Mouse (Mus musculus) adrenal gland, adult 18-20 months (tissue): ENCODE measurements around the gene Egflam. TPM values are rescaled to one million over a fixed set of nuclear protein-coding genes. Genes with fewer than 3 reads are reported as not detected.
A peak's percentile ranks its signal among the peaks of the same experiment; 100 is the strongest.

ENCODE experiments used
- DNase-seq, 2 experiments: peaks; one replicate each; pipeline ENCODE4 v3.0.0; 2021 to 2022; ENCODE audit warnings: low spot score in 2 of 2
- long read RNA-seq, 2 experiments: library from polyadenylated mRNA; stranded (forward); transcript quantifications; one replicate each; pipeline ENCODE4 v2.0.0; 2021
- total RNA-seq, 2 experiments: library from RNA; stranded (reverse); gene quantifications; 1 replicate in 1 of 2; 2 replicates in 1 of 2; pipeline ENCODE4 v1.2.3; 2021

Gene Egflam
- 1 to 10 TPM; 4.0 to 8.5 TPM for total RNA-seq
- long read RNA-seq, experiment 1, full-length matches to known transcripts, result 5 of 5 reads
- long read RNA-seq, experiment 1, partial matches to known transcripts, result 0 of 5 reads
- long read RNA-seq, experiment 1, other reads (novel, unspliced or antisense), result 0 of 5 reads
- long read RNA-seq, experiment 2, full-length matches to known transcripts, result 15 of 23 reads
- long read RNA-seq, experiment 2, partial matches to known transcripts, result 8 of 23 reads
- long read RNA-seq, experiment 2, other reads (novel, unspliced or antisense), result 0 of 23 reads

DNA sequence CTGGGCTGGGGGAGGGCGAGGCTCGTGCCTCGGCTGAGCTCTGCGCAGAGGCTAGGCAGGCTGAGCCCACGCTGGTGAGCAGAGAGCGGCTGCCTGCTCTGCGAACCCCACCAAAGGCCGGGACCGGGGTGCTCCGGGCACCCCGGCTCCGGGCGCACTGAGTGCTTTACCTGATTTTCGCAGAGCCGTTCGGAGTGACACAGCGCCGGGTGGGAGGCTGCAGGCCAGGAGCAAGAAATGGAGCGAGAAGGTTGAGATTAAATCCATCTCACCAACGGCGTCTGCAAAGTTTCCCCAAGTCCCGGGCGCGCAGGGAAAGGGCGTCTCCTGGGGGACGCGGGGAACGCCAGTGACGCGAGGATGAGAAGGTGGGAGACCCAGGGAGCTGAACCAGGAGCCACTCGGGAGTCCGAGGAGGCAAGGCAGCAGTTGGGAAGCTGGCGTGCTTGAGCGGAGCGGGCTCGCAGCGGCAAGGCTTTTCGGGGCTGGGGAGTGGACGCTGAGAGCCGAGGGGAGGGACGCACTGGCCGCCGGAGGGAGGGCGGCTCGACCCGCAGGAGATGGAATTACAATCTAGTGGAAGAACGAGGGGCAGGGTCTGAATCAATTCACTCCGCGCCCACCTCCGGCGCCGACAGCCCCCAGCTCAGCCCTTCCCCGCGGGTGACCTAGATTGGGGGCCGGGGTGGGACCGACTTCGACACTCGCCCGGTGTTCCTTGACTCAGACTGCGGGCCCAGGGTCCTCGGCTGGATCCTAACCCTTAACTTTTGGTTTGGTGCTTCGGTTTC lies at the start of gene Egflam:
TSS of gene Egflam (minus strand) at position 578 of the 791 bp plus-strand sequence.
- DNase-seq, result peak in 1 of 2 experiments; percentile 11

DNA sequence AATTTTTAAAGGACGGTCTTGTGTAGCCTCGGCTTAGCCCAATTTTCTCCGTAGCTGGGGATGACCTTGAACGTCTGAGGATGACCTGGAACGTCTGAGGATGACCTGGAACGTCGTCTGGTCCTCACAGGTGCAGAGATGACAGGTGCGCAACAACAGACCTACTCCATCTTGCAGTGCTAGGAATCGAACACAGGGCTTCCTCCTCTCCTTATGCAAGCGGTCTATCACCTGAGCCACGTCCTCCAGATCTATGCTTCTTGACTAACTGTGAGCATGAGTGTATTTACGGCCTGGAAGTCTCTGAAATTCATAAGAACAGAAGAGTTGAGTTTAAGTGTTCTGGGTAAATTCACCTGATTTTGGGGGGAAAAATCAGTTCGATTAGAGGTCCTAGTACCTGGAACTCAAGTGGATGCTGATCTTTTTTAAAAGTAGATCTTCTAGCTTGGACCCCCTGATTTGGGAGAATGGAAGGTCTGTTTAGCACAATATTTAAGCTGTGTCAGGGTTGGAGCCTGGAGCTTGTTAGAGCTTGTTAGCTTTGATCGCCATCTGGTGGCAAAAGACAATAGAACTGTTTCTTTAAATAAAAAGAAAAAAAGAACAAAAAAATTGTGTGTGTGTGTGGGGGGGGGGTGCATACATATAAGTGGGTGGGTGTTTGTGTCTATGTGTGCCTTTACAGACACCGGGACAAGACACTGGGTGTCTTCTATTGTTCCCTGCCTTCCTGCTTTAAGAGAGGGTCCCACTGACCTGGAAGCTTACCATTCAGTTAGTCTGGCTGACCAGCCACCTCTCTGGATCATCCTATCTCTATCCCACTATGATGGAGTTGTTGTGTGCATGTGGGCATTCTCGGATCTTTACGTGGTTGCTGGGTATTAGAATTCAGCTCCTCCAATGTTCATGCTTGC lies 45.5 kb upstream of the Egflam start:
- no peak for DNase-seq

DNA sequence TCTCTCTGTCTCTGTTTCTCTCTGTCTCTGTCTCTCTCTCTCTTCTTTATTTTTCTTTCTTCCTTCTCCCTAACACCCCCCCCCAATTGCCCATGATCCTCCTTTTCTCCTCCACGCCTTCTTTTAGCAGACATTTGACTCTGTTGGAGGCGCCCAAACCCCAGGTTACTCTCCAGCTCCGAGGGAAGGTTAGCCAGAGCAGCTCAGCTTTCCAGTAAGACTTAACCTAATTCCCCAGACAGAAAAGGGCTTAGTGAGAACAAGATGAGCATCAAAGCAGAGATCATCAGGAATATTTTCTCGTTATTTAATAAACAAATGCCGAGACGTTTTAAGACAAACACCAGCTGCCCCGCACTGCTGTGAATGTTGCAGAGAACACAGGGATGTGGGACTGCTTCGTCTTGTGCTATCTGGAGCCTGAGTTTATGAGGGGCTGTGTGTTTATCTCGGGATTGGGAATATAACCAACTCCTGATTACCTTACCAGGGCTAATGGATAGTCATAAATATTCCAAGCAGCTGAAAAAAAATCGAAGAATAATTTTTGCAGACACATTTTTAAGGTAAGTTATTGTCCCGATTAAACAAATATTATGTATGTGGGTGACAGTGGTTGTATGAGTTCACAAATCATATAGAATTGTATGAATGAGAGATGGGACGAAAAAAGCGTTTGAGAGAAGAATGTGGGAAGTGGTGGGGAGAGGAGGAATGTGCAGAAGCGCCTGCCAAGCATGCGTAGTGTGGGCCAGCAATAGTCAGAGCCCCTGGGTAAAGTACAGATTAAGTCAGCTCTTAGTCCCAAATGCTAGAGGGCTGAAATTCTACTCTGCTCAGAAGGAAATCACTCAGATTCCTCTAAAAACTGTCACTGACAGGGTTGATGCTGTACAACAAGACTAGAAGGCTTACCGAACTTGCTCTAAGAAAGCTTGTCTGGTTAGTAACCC lies 44.2 kb upstream of the Egflam start:
- DNase-seq, result no peak

DNA sequence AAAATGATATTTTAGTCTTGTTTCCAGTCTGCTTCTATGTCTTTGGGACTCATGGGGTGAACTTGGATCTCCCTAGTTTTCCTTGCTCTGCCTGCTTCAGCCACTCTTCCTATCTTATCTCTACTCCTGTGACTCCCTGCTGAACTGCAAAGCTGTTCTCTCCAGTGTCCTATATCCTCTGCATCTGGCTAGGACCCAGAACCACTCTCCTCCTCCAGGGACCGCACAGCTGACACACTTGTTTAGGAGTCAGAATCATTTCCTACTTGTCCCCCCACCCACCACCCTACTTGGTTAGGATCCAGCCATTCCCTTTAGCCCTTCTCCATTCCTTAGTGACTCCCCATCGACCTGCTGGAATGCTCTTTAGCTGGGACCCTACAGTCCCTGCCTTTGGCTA lies 26.1 kb upstream of the Egflam start:
- DNase-seq, result no peak

DNA sequence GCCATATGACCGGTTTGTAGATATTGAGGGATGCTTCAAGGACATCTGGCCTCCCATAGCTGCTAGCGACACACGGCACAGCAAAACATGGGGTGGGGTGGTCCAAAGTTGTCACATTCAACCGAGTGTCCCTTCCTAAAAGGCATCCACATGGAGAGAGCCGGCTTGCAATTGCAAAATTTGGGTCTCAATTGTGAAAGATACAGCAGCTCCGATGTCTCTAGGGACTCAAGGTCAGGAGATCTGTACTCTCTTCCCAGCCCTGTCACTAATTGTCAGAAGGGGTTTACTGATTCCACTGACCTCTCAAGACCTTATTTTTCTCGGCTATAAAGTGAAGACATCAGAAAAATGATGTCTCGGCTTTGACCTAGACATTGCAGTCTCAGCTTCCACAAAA lies 6.3 kb upstream of the Egflam start:
- no peak for DNase-seq

DNA sequence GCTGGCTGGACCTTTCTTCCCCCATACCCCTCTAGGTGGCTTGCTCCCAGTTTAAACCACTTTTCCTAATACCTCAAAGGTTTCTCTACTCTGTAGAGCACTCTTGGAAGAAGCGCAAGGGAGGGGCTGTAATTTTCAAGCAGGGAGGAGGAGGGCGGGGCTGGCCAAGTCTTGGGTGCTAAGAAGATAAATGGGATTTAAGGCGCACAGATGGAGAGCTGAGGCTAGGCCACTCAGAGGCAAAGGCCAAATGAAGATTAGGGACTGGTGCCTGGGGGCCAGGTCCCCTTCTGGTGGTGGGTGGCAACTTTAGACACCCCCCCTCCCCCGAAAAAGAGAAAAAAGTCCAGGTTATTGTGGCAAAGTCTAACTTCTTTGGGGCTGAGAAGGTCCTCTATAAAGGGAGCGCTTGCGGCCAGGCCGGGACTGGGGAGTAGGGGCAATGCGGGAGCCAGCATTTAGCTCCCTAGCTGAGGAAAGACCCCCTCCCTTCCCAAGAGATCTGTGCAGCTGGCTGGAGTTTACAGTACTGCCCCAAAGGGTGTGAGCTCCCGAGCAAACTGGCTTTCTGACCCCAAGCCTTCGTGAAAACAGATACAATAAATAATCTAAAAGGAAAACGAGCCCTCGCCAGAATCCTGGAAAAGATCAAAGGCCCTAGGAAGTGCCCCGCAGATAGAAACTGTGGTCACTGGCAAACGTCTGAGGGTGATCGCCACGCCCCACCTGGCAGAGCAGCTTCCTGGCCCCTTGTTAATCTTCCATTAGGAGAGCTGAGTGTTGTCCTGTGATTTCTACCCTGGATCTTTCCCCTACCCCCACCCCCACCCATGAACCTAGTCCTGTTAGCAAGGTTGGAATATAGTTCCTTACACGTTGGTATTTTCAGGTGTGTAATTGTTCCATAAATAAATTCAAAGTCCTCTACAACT lies 680 bp upstream of the Egflam start:
- no peak for DNase-seq

DNA sequence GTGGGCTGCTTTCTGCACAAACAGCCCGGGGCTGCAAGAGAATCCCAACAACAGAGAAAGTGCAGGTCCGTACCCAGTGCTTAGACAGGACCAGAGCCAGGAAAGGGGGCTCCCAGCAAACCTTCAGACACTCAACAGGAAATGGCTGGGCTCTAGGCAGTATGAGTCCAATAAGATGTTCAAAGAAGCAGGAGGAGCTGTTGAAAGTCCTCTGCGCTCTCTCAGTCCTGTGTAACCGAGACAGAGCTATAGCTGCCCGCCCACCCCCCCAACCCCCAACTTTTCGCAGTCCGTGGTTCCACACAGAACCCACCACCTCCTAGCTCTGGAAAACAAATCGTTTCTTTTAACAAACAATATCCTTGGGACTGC lies 763 bp downstream of the Egflam start:
- no peak for DNase-seq

DNA sequence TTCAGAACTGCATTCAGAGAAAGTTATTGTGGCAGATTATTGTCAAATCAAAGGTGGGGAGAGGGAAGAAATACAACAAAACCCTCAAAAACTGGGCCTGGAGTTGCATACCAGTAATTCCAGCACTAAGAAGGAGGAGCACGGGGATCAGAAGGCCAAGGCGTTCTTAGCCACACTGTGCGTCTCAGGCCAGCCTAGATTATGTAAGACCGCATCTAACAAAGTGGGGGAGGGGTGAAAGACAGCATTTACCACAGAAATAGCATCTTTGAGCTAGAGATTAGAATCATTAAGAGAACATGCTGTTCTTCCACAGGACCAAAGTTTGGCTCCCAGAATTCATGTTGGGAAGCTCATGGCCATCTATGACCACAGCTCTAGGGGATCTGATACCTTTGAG lies 14.8 kb downstream of the Egflam start:
- DNase-seq, result no peak

DNA sequence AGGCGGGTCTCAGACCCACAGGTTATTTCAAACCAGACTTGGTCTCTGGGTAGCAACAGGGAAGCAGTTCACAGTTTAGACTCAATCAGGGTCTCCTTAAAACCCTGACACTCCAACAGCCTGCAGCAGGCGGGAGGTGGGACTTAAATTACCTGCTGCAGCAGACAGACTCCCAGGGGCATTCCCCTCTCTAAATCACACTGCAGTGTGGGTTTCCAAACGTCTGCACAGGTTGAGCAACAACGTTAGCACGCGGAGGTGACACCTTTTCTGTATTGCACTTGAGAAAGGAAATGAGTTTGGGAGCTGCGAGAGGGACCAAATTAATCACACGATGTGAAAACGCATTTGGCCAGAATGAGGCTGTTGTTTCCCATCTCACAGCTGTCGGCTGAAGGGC lies 15.7 kb downstream of the Egflam start:
- DNase-seq, result no peak

DNA sequence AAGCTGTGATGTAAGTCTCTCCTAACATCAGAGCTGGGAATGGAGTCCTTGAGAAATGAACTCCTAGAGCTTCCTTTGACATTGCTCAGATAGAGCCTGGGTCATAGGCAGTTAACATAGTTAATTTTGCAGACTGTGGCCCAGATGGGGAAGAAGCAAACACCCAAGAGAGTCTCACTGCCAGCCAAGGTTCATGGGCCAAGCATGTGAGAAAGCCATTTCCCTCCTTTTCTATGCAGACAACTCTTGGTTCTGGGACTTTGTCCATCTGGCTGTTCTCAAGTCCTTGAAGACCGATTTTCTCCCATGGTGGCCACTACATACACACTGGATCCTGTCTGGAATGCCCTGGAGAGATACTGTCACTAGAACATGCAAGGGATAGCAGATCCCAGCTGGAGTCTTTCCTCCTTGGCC lies 45.6 kb downstream of the Egflam start:
- DNase-seq, result no peak

DNA sequence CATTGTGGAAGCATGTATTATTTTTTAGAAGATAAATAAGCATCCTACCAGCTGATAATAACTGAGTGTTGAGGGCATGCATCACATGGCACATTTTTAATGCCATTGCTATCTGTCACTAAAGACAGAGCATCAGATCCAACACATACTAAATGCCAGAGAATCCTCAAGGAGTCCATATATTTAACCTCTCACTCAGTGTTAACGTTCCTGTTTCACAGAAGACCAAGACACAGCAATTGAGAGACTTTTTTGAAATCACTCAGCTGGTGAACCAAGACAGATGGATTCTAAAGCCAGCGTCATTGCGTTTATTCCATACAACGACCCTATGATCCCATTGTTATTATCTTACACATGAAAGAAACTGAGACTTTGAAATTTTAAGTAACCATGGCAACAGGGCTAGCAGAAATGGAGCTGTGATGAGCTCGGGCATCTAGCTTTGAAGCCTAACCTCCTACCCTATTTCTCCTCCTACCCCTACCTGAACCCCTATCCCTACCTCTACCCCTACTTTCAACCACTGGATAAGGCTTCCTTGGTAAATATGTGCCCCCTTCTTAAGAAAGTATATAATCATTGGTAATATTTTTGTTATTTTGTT lies 57.4 kb downstream of the Egflam start:
- DNase-seq, result no peak

DNA sequence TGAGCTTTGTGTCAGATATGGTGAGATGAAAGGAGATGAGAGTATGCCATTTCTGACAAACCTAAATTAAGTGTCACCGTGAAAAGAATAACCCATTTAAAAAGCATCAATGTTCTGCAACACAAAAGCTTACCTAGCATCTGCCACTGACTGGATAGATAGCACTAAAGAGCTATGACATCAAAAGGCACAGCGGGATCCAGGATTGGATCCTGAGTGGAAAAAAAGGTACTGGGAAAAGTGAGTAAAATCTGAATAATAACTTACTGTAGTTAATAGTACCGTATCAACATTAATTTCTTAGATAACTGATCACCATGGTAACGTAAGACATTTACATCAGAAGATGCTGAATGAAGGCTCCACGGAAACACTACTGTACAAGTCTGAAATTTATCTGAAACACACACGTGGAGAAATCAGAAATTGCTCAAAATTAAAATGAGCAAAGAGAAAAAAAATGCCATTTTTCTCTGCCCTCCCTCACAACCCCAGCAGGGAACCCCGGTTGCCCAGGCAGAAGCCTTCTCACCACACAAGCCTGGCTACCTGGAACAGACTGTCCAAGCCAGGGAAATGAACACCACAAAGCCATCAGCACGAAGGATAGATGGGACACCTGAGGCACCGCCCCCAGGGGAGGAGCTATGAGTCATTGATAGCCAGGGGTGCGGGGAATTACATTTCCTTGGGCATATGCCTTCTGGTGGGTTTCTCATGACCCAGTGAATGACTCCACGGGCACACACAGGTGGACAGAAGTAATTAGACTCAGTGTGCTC lies 63.5 kb downstream of the Egflam start:
- no peak for DNase-seq

DNA sequence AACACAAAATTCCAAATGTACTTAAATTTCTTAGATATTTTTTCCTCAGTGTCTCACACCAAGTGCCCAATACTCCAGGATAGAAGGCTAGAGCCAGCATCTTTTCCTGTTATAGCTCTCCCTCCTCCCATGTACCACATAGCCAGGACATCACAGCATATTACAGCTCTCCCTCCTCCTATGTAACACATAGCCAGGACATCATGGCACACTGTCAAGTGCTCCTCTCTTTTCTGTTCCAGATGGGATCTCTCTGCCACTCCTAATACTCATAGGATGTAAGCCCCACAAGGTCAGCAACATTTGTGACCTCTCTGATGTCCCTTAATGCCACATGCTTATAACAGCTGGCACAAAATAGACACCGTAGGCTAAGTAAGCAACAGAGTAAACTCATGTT lies 65.3 kb downstream of the Egflam start:
- no peak for DNase-seq

DNA sequence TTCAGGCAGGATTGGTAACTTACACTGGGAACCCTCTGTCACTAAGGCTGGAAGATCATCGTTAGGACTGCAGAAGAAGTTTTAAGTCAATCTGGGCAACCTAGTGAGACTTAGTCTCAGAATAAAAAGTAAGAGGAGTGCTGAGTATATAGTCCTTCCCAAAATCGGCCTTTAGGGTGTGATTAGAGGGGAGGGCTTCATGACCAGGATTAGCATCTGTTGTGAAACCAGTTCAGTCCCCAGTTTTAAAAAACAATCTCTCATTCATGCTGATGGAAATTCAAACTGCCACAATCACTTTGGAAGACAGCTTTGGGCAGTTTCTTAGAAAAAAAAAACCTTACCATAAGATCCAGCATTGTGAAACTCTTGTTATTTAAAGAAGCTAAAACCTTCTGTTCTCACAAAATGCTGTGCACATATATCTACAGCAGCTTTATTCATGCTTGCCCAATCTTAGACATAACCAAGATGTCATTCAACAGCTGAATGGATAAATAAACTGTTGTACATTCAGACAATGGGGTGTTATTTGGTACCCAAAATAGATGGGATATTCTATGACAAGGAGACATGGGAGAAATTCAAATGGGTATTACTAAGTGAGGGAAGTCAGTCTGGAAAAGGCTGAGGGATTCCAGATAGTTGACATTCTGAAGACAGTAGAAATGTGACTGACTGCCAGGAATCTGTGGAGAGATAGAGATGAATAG lies 75.4 kb downstream of the Egflam start:
- DNase-seq, result no peak

DNA sequence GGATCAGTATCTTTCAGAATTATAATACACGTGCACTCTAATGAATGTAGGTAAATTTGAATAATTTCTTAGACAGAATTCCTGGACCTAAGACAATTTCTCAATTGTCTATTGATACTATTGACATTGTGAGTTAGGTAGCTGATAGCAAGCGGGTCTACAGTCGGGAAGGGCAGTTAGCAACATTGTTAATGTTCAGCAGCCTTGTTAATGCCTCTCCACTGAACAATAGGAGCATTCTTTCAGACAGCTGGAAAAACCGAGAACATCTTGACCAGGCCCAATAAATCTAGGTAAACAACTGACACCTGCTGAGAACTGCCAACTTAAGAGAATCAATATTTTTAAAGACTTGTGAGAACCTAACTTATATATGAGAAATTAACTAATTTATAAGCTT lies 77.3 kb downstream of the Egflam start:
- DNase-seq, result no peak

DNA sequence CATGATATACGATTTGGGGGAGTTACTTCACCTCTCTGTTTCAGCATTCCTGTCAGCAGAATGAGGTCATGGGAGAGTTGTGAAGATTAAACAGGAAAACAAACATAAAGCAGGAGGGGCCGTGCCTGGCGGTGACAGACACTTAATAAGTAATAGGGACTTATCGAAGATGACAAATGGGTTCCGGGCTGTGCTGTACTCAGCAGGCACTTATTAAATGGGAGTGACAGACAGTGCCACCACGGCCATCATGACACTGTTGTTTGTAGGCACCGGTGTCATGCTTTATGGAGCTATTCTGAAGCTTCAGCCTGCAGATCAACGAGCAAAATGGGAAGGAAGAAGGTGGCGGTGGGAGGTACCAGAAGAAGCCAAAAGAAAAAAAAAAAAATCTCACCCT lies 82.7 kb downstream of the Egflam start:
- no peak for DNase-seq

DNA sequence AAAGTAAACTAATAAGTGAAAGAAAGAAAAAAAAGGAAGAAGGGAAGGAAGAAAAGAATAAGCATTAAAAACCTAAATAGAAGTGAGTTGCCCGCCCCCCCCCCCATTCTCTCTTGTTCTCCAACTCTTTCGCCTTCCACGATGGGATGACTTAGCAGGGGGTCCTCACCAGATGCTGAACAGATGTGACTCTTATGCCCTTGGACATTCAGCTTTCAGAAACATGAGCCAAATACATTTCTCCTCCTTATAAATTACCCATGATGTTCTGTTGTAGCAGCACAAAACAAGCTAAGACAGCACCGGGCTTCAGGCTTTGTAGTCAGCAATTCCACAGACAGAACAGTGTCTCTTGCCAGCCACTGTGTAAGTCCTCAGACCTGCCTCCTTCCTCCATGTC lies 89.5 kb downstream of the Egflam start:
- no peak for DNase-seq

DNA sequence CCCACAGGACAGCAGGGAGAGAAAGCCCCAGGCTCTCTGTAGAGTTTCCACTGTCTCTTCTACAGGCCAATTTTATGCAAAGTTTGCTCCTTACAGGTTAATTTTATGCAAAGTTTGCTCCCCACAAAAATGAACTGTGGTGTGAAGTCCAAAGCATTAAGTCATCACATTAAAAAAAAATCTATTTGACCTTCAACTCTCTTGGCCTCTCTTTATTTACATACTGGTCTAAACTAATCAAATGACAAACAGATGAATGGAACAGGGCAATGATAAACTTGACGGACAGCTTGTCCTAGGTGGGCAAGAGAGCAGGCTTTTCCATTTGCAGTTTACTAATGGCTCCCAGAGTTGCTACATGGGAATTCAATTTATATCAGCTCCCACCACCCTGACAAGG lies 98.3 kb downstream of the Egflam start:
- no peak for DNase-seq
